Mouse (Mus musculus) midbrain, embryonic 15.5 days (tissue): ENCODE results near the gene Fcho1. TPM values are rescaled to one million over a fixed set of nuclear protein-coding genes. Genes with fewer than 3 reads are reported as not detected.
A peak's percentile ranks its signal among the peaks of the same experiment; 100 is the strongest.

Experiments used
- ATAC-seq: fragments of 200-750 bp; cut with Nextera tagmentation; replicated peaks from 2 replicates; pipeline ENCODE4 v1.8.0; 2017; ENCODE audit warnings: moderate TSS enrichment
- H3K27ac ChIP-seq: fragments of 300-500 bp; sonication (generic); 2 replicates; pipeline ENCODE4 v1.5.1; 2015; ENCODE audit warnings: mild to moderate bottlenecking, inconsistent platforms
- H3K27me3 ChIP-seq: fragments of 300-500 bp; sonication (generic); replicated peaks from 2 replicates; pipeline ENCODE4 v1.6.1; 2015; ENCODE audit warnings: inconsistent platforms
- H3K36me3 ChIP-seq: fragments of 300-500 bp; sonication (generic); replicated peaks from 2 replicates; pipeline ENCODE4 v1.6.1; 2015; ENCODE audit warnings: inconsistent platforms
- H3K4me1 ChIP-seq: fragments of 300-500 bp; sonication (generic); 2 replicates; pipeline ENCODE4 v1.6.1; 2015; ENCODE audit warnings: inconsistent platforms
- H3K4me2 ChIP-seq: fragments of 300-500 bp; sonication (generic); 2 replicates; pipeline ENCODE4 v1.6.1; 2015; ENCODE audit warnings: inconsistent platforms, mild to moderate bottlenecking, moderate library complexity
- H3K4me3 ChIP-seq: fragments of 300-500 bp; sonication (generic); 2 replicates; pipeline ENCODE4 v1.5.1; 2015; ENCODE audit warnings: mild to moderate bottlenecking, inconsistent platforms
- H3K9ac ChIP-seq: fragments of 300-500 bp; sonication (generic); 2 replicates; pipeline ENCODE4 v1.6.1; 2015; ENCODE audit warnings: mild to moderate bottlenecking, inconsistent platforms
- H3K9me3 ChIP-seq: fragments of 300-500 bp; sonication (generic); 2 replicates; pipeline ENCODE4 v1.6.1; 2016; ENCODE audit warnings: inconsistent platforms
- WGBS: fragments of 180-500 bp; shearing (Covaris S2); methylation state at CpG from one replicate; pipeline ENCODE4 v1.1.7; 2015; ENCODE audit warnings: mixed read lengths; 5-methylcytosine and 5-hydroxymethylcytosine counted together
- polyA plus RNA-seq: library from polyadenylated mRNA; unstranded; fragments of >200 nt; fragmentation: Nextera tagmentation; extraction: Ambion mirVana; gene quantifications from 2 replicates; pipeline ENCODE4 v1.2.1, GENCODE M21; 2015

Fcho1 gene
- polyA plus RNA-seq, 1 experiment from 2014 or later: 102 TPM

GRCm38 (mm10) chr8:71665331-71666130 lies 60.0 kb downstream of the Fcho1 start:
- Histone ChIP-seq H3K4me1 (peaks cover 46% of the 10 kb centered on the region), H3K9ac (no peak overlapping the region), H3K4me3 (no peak overlapping the region), H3K4me2 (peak overlapping the region; percentile 2; the same call in 1 of the 2 replicates), H3K36me3 (peaks cover 13% of the 10 kb centered on the region), H3K9me3 (no peaks in the 10 kb centered on the region), H3K27me3 (no peaks in the 10 kb centered on the region; the same call in none of the 2 replicates), H3K27ac (no peak overlapping the region)
- no peak for ATAC-seq
- WGBS: 6% methylated on average over 22 of the region's 22 CpGs

GRCm38 (mm10) chr8:71660325-71661120 lies 65.0 kb downstream of the Fcho1 start:
- H3K4me1 ChIP-seq: 0 out of 2 replicates have a peak, but pooled peaks cover 5% of the 10 kb centered on the region
- no peak overlapping the region for H3K27ac ChIP-seq
- no peaks in the 10 kb centered on the region for H3K9me3 ChIP-seq
- H3K9ac ChIP-seq: no peak overlapping the region
- H3K27me3 ChIP-seq: peaks cover 31% of the 10 kb centered on the region
- no peak overlapping the region for H3K4me3 ChIP-seq
- peaks cover 21% of the 10 kb centered on the region for H3K36me3 ChIP-seq
- H3K4me2 ChIP-seq: no peak overlapping the region
- WGBS: 7% methylated on average over 36 of the region's 36 CpGs
- ATAC-seq: peak; percentile 65

- Histone ChIP-seq H3K4me1 (0 out of 2 replicates have a peak, but pooled peaks cover 5% of the 10 kb centered on the region), H3K9ac (no peak overlapping the region), H3K36me3 (peaks cover 21% of the 10 kb centered on the region), H3K9me3 (no peaks in the 10 kb centered on the region), H3K27me3 (peaks cover 37% of the 10 kb centered on the region), H3K27ac (no peak overlapping the region), H3K4me3 (no peak overlapping the region), H3K4me2 (no peak overlapping the region)
- ATAC-seq: no peak
- WGBS: 54% methylated on average over 1 of the region's 1 CpGs
Measured at GRCm38 (mm10) chr8:71659751-71660150, 65.8 kb downstream of the Fcho1 start.

DNA sequence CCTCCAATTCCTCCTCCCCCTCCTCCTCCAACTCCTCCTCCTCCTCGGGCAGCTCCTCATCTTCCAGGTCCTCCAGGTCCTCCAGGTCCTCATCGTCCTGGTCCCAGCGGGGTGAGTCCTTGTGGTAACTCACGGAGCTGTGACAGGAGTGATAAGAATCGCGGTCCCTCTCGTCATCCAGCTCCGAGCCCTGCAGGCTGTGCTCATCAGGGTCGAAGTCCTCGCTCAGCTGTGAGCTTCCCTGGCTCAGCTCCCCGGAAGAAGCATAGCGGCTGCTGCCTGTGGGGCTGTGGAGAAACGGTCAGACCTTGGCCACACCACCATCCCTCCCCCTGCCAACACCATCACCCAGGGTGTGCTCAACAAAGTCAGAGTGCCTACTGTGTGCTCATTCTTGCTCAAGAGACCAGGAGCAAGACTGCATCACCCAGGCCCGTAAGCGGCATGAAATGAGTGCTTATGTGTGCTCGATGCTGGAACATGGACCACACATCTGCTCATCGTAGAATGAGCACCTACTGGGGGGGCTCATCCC lies 66.9 kb downstream of the Fcho1 start:
- Histone ChIP-seq H3K27ac (no peak overlapping the region), H3K4me2 (no peak overlapping the region), H3K36me3 (peaks cover 16% of the 10 kb centered on the region; the same call in 1 of the 2 replicates), H3K4me1 (0 out of 2 replicates have a peak, but pooled peaks cover 9% of the 10 kb centered on the region), H3K9ac (no peak overlapping the region), H3K9me3 (no peaks in the 10 kb centered on the region), H3K27me3 (peaks cover 42% of the 10 kb centered on the region), H3K4me3 (no peak overlapping the region)
- 32% methylated on average over 17 of the region's 17 CpGs for WGBS
- no peak for ATAC-seq

Other genes with a start within 250 kb of the Fcho1 start
- gene Ano8, start 239.8 kb downstream of the Fcho1 start, polyA plus RNA-seq: 9.6 and 10.9 TPM in 2 replicates
- gene Gtpbp3, start 237.6 kb downstream of the Fcho1 start, polyA plus RNA-seq: 12.0 and 13.9 TPM in 2 replicates
- 5.2 and 5.6 TPM in 2 replicates for gene Plvap, start 214.0 kb downstream of the Fcho1 start, polyA plus RNA-seq
- gene Ccdc194, start 200.0 kb downstream of the Fcho1 start, polyA plus RNA-seq: 0.09 and 0.15 TPM in 2 replicates
- gene Bst2, start 188.3 kb downstream of the Fcho1 start, polyA plus RNA-seq: 11.5 and 18.0 TPM in 2 replicates
- gene Mvb12a, start 182.8 kb downstream of the Fcho1 start, polyA plus RNA-seq: 61.6 and 62.2 TPM in 2 replicates
- 0.13 TPM in 1 of 2 replicates, not detected in the other for gene Tmem221, start 166.8 kb downstream of the Fcho1 start, polyA plus RNA-seq
- 0.08 TPM in 1 of 2 replicates, not detected in the other for gene Nxnl1, start 159.1 kb downstream of the Fcho1 start, polyA plus RNA-seq
- 66.9 and 67.4 TPM in 2 replicates for gene Slc27a1, start 156.8 kb downstream of the Fcho1 start, polyA plus RNA-seq
- 217 and 221 TPM in 2 replicates for gene Pgls, start 133.5 kb downstream of the Fcho1 start, polyA plus RNA-seq
- gene Fam129c, start 128.1 kb downstream of the Fcho1 start, polyA plus RNA-seq: 9.3 and 9.4 TPM in 2 replicates
- 70.5 and 74.5 TPM in 2 replicates for gene Colgalt1, start 114.7 kb downstream of the Fcho1 start, polyA plus RNA-seq
- gene Unc13a, start 54.0 kb downstream of the Fcho1 start, polyA plus RNA-seq: 26.9 and 27.4 TPM in 2 replicates
- gene Jak3, start 49.4 kb downstream of the Fcho1 start, polyA plus RNA-seq: 5.2 and 5.8 TPM in 2 replicates
- 0.37 and 1.5 TPM in 2 replicates for gene Insl3, start 36.5 kb downstream of the Fcho1 start, polyA plus RNA-seq
- gene B3gnt3, start 23.9 kb downstream of the Fcho1 start, polyA plus RNA-seq: 0.27 and 0.36 TPM in 2 replicates
- 9.3 and 9.6 TPM in 2 replicates for gene Zfp709, start 156.3 kb upstream of the Fcho1 start, polyA plus RNA-seq
- 21.1 and 21.8 TPM in 2 replicates for gene Zfp882, start 182.9 kb upstream of the Fcho1 start, polyA plus RNA-seq
- gene Zfp617, start 182.9 kb upstream of the Fcho1 start, polyA plus RNA-seq: 36.0 TPM in 2 replicates
- gene Zfp961, start 225.3 kb upstream of the Fcho1 start, polyA plus RNA-seq: 16.3 and 17.4 TPM in 2 replicates